Mouse (Mus musculus): ENCODE measurements at regions not wholly inside any gene's neighbourhood (a gene's known extent, or its start where the extent isn't known, plus 50 kb on each side); places are given as distances from the start of the nearest gene placed in this dataset.

DNA sequence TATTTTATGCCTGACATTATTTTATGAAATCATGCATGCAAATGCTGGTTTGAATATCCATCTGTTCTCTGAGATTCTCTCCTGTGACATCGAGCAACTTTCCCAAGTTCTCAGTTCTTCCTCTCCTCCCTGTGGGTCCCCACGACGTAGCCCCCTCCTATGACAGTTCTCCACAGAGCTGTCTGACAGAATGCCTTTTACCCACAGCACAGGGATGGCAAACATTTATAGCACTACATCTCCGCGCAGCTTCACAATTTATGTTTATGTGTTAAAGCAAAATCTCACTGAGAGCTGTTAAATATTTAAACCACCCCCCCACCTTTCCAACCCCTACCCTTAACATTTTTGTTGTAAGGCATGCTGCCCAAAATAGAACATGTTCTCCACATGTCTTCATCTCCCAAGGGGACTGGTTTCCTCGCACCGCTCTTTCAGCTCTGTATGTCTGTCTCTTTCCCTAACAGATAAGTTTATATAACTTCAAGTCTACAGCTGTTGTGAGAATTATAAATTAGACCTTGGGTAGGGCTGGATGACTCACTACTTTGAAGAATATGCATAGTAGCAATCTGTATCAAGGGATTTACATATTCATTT is 63.5 kb upstream of the Ndst3 start:
- 89% methylated on average over 7 of the region's 7 CpGs for WGBS

DNA sequence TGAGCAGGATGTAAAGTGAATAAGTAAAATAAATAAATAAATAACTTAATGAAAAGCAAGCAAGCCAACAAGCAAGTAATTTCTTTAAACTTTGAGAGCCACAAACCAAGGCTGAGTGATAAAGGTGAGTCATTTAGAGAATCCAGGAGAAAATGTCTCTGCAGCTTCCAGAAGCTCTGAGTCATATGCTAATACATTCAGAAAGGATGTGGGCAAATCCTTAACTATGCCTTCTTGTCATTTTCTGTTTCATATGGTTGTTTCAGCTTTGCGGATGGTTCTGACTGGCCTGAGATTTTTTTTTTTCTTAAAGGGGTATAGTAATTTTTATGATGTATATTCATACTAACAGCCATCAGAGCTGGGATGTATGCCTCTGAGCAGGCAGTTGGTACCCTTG is 64.3 kb upstream of the Ndst3 start:
- Histone ChIP-seq H3K9me3 (no peaks in the 10 kb centered on the region), H3K27me3 (ENCODE audit: poor library complexity, severe bottlenecking) (no peaks in the 10 kb centered on the region), H3K27ac (no peak overlapping the region), H3K4me1 (no peaks in the 10 kb centered on the region), H3K36me3 (replicated peaks) (no peaks in the 10 kb centered on the region), H3K4me3 (no peak overlapping the region)
- DNase-seq (ENCODE audit: extremely low spot score, low spot score): no peak
- 97% methylated on average over 1 of the region's 1 CpGs for WGBS

More for the DNA sequence above, 63.5 kb upstream of the Ndst3 start:
- Histone ChIP-seq H3K27ac (no peak overlapping the region), H3K4me1 (no peaks in the 10 kb centered on the region), H3K27me3 (ENCODE audit: poor library complexity, severe bottlenecking) (no peaks in the 10 kb centered on the region), H3K9me3 (no peaks in the 10 kb centered on the region), H3K4me3 (no peak overlapping the region), H3K36me3 (replicated peaks) (no peaks in the 10 kb centered on the region)
- no peak for DNase-seq (ENCODE audit: extremely low spot score, low spot score)

DNA sequence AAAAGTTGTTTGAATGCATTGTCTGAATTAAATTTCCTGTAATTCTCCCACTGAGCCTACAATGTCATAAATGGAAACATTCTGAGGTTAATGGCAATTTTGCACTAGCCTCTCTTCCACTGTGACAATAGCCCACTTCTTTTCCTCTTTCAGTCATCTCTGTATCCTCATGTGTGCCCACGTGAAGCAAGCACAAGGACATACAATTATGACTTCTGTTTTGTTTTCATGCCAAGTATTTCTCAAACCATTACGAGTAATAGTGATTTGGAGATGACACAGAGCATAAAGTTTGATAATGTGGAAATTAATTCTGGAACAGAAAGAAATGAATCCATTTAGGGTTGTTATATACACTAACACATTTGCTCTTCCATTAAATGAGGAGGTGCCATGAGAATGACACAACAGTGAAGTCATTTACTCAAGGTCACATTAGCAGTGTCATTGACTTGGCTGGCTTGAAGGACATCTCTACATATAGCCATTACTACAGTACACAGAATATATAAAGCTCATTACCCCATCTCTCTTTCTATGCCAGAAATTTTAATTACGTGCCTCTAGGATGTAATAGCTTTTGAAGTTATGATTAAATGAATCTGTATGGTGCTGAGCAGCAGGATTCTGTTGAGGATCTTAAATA is 75.4 kb upstream of the Ndst3 start:
- H3K4me1 ChIP-seq: no peaks in the 10 kb centered on the region
- H3K4me3 ChIP-seq: no peak overlapping the region
- H3K27me3 ChIP-seq (ENCODE audit: poor library complexity, severe bottlenecking): no peaks in the 10 kb centered on the region
- WGBS: 83% methylated on average over 3 of the region's 3 CpGs
- DNase-seq (ENCODE audit: extremely low spot score, low spot score): no peak
- no peak overlapping the region for H3K27ac ChIP-seq
- no peaks in the 10 kb centered on the region for H3K9me3 ChIP-seq
- no peaks in the 10 kb centered on the region for H3K36me3 ChIP-seq (replicated peaks)

DNA sequence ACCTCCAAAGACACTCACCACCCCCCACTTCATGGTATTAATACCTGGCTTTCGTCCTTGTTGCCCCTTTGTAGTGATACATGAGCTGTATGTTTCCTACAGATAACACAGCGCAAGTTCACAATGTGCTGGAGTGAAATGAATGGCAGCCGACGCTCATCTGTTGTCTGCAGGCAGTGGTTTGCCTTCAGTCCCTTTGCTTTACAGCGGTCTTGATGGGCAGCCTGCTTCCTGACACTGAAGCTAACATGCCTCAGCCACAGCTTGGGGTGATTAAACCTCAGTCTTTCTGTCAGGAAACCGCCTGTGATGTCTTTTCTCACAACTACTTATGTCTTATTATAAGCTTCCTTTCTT is 75.9 kb upstream of the Ndst3 start:
- Histone ChIP-seq H3K4me1 (no peaks in the 10 kb centered on the region), H3K27me3 (ENCODE audit: poor library complexity, severe bottlenecking) (no peaks in the 10 kb centered on the region), H3K4me3 (no peak overlapping the region), H3K9me3 (no peaks in the 10 kb centered on the region), H3K27ac (no peak overlapping the region), H3K36me3 (replicated peaks) (no peaks in the 10 kb centered on the region)
- DNase-seq (ENCODE audit: extremely low spot score, low spot score): no peak
- 81% methylated on average over 6 of the region's 6 CpGs for WGBS

DNA sequence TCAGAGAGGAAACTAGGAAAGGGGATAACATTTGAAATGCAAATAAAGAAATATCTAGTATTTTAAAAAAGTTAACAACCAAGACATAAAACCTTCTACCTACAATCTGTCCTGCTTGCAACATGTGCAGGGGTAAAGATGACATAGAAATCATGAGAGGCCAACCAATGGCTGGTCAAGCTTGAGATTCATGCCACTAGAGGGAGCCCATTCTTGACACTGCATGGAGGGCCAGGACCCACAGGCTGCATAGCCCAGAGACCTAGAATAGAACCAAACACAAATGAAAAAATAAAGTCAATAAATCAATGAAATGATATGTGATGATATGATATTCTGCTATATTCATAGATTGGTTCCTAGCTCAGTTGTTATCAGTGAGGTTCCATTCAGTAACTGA is 89.9 kb upstream of the Ndst3 start:
- H3K36me3 ChIP-seq (replicated peaks): no peaks in the 10 kb centered on the region
- H3K9me3 ChIP-seq: no peaks in the 10 kb centered on the region
- no peaks in the 10 kb centered on the region for H3K4me1 ChIP-seq
- no peak for DNase-seq (ENCODE audit: extremely low spot score, low spot score)
- H3K4me3 ChIP-seq: no peak overlapping the region
- H3K27ac ChIP-seq: no peak overlapping the region
- no peaks in the 10 kb centered on the region for H3K27me3 ChIP-seq (ENCODE audit: poor library complexity, severe bottlenecking)

DNA sequence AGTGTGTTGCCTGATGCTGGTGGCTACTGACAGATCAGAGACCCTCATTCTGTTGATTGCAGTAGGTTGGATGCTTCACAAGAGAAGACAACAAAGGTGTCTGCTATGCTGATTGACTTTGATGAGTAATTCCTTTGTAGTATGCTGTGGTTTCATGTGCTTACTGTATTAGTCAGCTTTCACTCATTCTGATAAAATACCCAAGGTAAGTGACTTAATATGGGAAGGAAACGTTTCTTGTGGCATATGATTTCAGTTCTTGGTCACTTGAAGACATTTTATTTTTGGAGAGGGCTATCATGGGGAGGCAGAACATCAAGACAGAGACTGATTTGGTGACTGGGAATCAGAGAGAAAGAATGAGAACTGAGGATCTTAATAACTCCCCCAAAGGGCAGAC is 90.9 kb upstream of the Ndst3 start:
- no peaks in the 10 kb centered on the region for H3K4me1 ChIP-seq
- no peak for DNase-seq (ENCODE audit: extremely low spot score, low spot score)
- no peaks in the 10 kb centered on the region for H3K9me3 ChIP-seq
- 82% methylated on average over 1 of the region's 1 CpGs for WGBS
- no peak overlapping the region for H3K27ac ChIP-seq
- H3K27me3 ChIP-seq (ENCODE audit: poor library complexity, severe bottlenecking): no peaks in the 10 kb centered on the region
- no peaks in the 10 kb centered on the region for H3K36me3 ChIP-seq (replicated peaks)
- H3K4me3 ChIP-seq: no peak overlapping the region

DNA sequence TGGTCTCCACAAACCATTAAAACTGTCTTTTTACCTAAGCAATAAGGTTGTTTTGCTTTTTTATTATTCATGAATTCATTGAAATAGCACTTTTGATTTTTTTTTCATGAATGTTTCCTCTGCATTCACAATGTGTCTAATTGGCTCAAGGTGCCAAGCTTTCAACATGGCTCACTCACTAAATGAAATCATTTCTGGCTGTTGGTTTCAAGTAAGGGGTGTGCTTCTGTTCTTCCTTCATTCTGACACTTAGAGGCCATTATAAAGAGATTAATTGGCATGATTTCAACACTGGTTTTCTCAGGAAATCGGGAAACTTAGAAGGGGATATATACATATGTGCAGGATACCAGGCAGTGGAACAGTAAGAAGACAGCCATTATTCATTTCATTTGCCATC is 93.5 kb upstream of the Ndst3 start:
- Histone ChIP-seq H3K36me3 (replicated peaks) (no peaks in the 10 kb centered on the region), H3K9me3 (no peaks in the 10 kb centered on the region), H3K27me3 (ENCODE audit: poor library complexity, severe bottlenecking) (no peaks in the 10 kb centered on the region), H3K27ac (no peak overlapping the region), H3K4me3 (no peak overlapping the region), H3K4me1 (no peaks in the 10 kb centered on the region)
- WGBS: 86% methylated on average over 1 of the region's 1 CpGs
- no peak for DNase-seq (ENCODE audit: extremely low spot score, low spot score)

DNA sequence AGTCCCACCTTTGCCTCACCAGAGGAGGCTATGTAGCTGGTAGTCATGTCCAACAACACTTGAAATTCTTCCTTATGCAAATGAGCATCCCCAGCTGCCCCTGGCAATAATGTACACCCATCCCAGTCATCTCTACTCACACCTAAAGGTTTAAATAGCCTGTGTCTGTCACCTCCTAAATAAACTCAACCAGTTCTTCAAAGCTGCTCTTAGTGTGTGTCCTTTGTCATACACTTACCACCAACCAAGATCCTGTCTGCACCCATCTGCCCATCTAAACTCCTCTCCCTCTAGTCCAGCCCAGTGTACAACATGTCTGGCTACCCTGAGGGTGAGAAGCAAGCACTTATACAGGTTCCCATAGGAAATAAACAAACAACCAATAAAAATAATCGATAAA is 103.4 kb upstream of the Ndst3 start:
- 91% methylated on average over 1 of the region's 1 CpGs for WGBS
- Histone ChIP-seq H3K9me3 (no peaks in the 10 kb centered on the region), H3K4me1 (no peaks in the 10 kb centered on the region), H3K36me3 (replicated peaks) (no peaks in the 10 kb centered on the region), H3K27me3 (ENCODE audit: poor library complexity, severe bottlenecking) (no peaks in the 10 kb centered on the region), H3K4me3 (no peak overlapping the region), H3K27ac (no peak overlapping the region)
- no peak for DNase-seq (ENCODE audit: extremely low spot score, low spot score)

DNA sequence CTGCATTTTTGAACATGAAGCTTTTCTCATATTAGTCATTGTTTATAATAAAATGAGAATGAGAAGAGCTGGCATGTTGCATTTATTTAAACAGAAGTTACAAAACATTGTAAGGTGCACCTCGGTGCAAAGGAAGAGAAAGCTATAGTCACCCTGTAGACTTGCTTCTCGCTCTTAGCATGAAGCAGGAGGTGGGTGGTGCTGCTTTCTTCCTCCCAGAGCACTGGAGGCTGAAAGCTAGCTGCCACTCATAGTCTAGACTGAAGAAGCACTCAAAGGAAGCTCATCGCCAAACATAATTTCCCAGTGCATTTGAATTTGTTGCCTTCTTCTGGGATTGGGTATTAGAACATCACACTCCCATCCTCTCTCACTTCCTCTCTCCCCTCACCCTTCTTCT is 114.7 kb upstream of the Ndst3 start:
- no peaks in the 10 kb centered on the region for H3K9me3 ChIP-seq
- 94% methylated on average over 3 of the region's 3 CpGs for WGBS
- no peak for DNase-seq (ENCODE audit: extremely low spot score, low spot score)
- H3K27me3 ChIP-seq (ENCODE audit: poor library complexity, severe bottlenecking): no peaks in the 10 kb centered on the region
- H3K4me3 ChIP-seq: no peak overlapping the region
- H3K27ac ChIP-seq: no peak overlapping the region
- peaks cover 4% of the 10 kb centered on the region for H3K4me1 ChIP-seq
- no peaks in the 10 kb centered on the region for H3K36me3 ChIP-seq (replicated peaks)

DNA sequence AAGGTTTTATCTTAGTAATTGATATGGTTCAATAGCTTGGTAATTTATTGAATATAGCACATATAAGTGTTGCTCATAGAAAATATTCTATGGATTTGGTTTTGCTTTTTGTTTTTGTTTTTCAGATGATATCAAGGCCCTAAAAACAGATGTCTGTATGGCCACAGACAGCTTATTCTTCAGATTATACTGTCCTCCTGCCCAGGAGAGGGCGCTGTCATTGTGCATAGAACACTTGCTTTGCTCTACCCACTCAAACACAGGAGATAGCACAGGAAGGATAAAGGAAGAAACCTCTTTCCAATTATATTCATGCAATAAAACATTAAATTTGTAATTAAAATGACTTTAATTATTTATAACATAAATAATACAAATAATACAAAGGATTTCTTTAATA is 115.4 kb upstream of the Ndst3 start:
- Histone ChIP-seq H3K36me3 (replicated peaks) (no peaks in the 10 kb centered on the region), H3K4me1 (peaks cover 11% of the 10 kb centered on the region), H3K4me3 (no peak overlapping the region), H3K27ac (no peak overlapping the region), H3K9me3 (no peaks in the 10 kb centered on the region), H3K27me3 (ENCODE audit: poor library complexity, severe bottlenecking) (no peaks in the 10 kb centered on the region)
- no peak for DNase-seq (ENCODE audit: extremely low spot score, low spot score)
- WGBS: 80% methylated on average over 1 of the region's 1 CpGs

DNA sequence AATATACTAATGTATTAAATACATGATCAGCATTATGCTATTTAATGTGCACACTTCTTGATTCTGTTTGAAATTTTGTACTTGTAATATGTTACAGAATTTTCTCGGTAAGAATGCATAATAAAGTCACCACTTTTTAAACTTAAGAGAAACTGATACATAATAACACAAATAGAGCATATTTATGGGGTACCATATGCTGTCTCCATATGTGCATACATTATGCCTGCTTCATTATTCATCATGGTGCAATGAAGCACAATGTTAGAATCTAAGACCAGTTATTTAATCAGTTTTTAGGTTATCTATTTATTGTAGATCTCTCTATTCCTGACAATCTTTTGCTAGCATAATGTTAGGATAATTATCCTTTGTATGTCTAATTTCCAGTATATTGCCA is 115.9 kb upstream of the Ndst3 start:
- WGBS: 90% methylated on average over 1 of the region's 1 CpGs

DNA sequence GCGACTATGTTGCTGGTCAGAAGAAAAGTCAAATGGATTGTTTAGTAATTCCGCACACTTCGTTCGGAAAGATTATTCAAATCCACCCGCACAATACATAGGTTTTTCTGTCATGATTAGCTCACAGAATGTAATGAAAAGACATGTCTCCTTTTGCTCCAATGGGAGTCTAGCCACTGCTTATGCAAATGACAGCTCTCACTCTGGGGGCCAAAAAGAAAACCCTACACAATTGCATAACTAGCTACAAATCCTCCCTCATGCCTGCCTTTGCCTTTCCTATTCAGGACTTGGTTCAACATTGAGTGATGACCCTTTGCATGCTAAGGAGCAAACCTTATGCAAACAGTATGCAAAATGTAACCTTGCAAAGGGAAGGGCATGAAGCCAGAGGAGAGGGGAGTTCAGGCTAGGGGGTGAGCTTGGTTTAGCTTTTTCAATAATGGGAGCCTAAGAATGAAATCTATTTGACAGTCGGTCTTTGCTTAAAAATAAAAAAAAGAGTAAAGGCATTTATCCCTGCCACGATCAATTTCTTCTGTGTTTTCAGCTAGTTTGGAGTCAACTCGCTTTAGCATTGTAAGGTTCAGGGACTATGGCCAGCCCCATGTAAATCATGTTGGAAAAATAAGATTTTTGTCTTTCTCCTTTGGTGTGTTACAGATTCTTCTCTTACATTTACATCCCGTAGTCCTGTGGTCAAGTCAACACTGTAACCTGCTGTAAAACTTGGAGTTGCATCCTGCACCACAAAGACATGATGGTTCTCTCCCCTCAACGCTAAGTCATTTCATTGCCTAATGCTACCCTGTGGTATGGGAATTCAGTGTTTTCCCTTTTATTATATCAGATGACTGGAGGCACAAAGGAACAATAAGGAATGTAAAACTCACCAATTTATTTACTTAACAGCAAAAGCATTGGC is 119.6 kb upstream of the Ndst3 start:
- Histone ChIP-seq H3K36me3 (replicated peaks) (no peaks in the 10 kb centered on the region), H3K27ac (peak overlapping the region; percentile 44; the same call in 1 of the 2 replicates), H3K4me1 (peaks cover 16% of the 10 kb centered on the region), H3K4me3 (no peak overlapping the region), H3K27me3 (ENCODE audit: poor library complexity, severe bottlenecking) (no peaks in the 10 kb centered on the region), H3K9me3 (no peaks in the 10 kb centered on the region)
- DNase-seq (ENCODE audit: extremely low spot score, low spot score): no peak
- WGBS: 89% methylated on average over 10 of the region's 10 CpGs

More for the DNA sequence above, 115.9 kb upstream of the Ndst3 start:
- peaks cover 16% of the 10 kb centered on the region for H3K4me1 ChIP-seq
- H3K4me3 ChIP-seq: no peak overlapping the region
- no peak for DNase-seq (ENCODE audit: extremely low spot score, low spot score)
- H3K36me3 ChIP-seq (replicated peaks): no peaks in the 10 kb centered on the region
- no peaks in the 10 kb centered on the region for H3K9me3 ChIP-seq
- no peak overlapping the region for H3K27ac ChIP-seq
- no peaks in the 10 kb centered on the region for H3K27me3 ChIP-seq (ENCODE audit: poor library complexity, severe bottlenecking)

DNA sequence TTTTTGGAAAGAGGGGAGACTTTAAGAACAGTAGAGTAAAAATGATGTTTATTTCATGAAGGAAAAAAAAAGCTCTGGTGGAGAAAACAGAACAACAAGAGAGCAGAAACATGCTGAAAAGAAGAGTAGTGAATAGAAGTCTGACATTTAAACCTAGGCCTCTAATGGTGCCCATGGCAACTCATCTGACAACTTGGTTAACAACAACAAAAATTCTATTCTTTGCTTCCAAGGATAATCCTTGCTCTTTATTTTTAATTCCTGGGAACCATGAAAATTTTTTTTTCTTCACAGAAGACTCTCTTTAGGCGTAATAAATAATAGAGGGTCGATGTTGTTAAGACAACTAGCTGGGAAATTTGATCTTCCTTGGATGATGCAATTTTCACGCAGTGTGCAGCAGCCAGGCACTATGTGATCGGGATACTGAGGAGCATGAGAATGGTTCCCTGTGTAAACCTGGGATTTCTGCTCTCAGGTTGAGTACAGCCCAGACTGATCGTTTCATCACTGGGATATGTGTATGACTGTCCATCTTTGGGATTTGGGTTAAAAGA is 120.4 kb upstream of the Ndst3 start:
- WGBS: 69% methylated on average over 5 of the region's 5 CpGs
- Histone ChIP-seq H3K4me1 (peaks cover 16% of the 10 kb centered on the region), H3K9me3 (no peaks in the 10 kb centered on the region), H3K36me3 (replicated peaks) (no peaks in the 10 kb centered on the region), H3K27me3 (ENCODE audit: poor library complexity, severe bottlenecking) (no peaks in the 10 kb centered on the region), H3K27ac (peak overlapping the region; percentile 44; the same call in 1 of the 2 replicates), H3K4me3 (no peak overlapping the region)
- DNase-seq (ENCODE audit: extremely low spot score, low spot score): no peak

All from forebrain, embryonic 10.5 days (tissue).